Mouse (Mus musculus) embryo, embryonic 11.5 days (tissue): ENCODE results near the gene Slc38a1.
A peak's percentile ranks its signal among the peaks of the same experiment; 100 is the strongest.

Source experiments
- DNase-seq: peaks from one replicate; pipeline ENCODE4 v3.0.0-alpha.2; 2012; ENCODE audit warnings: low read depth, low spot score

Slc38a1 gene

GRCm38 (mm10) chr15:96562521-96562920 is 80.2 kb downstream of the Slc38a1 start:
- no peak for DNase-seq

- DNase-seq = no peak
Observed at GRCm38 (mm10) chr15:96560576-96561298, 82.0 kb downstream of the Slc38a1 start.

GRCm38 (mm10) chr15:96551569-96552380 is 90.9 kb downstream of the Slc38a1 start:
- DNase-seq = peak; percentile 57

- no peak for DNase-seq
Observed at GRCm38 (mm10) chr15:96551107-96551506, 91.6 kb downstream of the Slc38a1 start.

GRCm38 (mm10) chr15:96548363-96548762 is 94.3 kb downstream of the Slc38a1 start:
- no peak for DNase-seq

GRCm38 (mm10) chr15:96547256-96548195 is 95.2 kb downstream of the Slc38a1 start:
- no peak for DNase-seq

- peak; percentile 68 for DNase-seq
Observed at GRCm38 (mm10) chr15:96543181-96543828, 99.4 kb downstream of the Slc38a1 start.

- no peak for DNase-seq
Observed at GRCm38 (mm10) chr15:96542135-96542534, 100.6 kb downstream of the Slc38a1 start.

- DNase-seq = no peak
Observed at GRCm38 (mm10) chr15:96537272-96537671, 105.4 kb downstream of the Slc38a1 start.

GRCm38 (mm10) chr15:96536412-96536811 is 106.3 kb downstream of the Slc38a1 start:
- no peak for DNase-seq

- DNase-seq = no peak
Observed at GRCm38 (mm10) chr15:96527686-96528085, 115.0 kb downstream of the Slc38a1 start.

- no peak for DNase-seq
Observed at GRCm38 (mm10) chr15:96524239-96524738, 118.4 kb downstream of the Slc38a1 start.
